Mouse (Mus musculus): ENCODE data around the gene Ccser2. TPM values are rescaled to one million over a fixed set of nuclear protein-coding genes. Genes with fewer than 3 reads are reported as not detected.

The Ccser2 gene
- polyA plus RNA-seq, 2 experiments: 19.2 to 44.3 TPM

GRCm38 (mm10) chr14:36915203-36915602 lies 53.4 kb downstream of the Ccser2 start:
- no peak overlapping the region for H3K4me3 ChIP-seq (replicated peaks; ENCODE audit: low read length)
- no peak overlapping the region for H3K27ac ChIP-seq (replicated peaks; ENCODE audit: low read depth, low read length)
- H3K4me2 ChIP-seq (replicated peaks; ENCODE audit: low read depth, low read length, severe bottlenecking): no peak overlapping the region
- no peak overlapping the region for H3K9ac ChIP-seq (ENCODE audit: low read depth, low read length, severe bottlenecking)
- no peak for ATAC-seq (ENCODE audit: low FRiP score, low read depth)
- H3K9me3 ChIP-seq (ENCODE audit: control insufficient read depth, low read length): no peaks in the 10 kb centered on the region
- H3K36me3 ChIP-seq (ENCODE audit: control insufficient read depth, insufficient read depth, low read length): peaks cover 7% of the 10 kb centered on the region
- no peaks in the 10 kb centered on the region for H3K27me3 ChIP-seq (ENCODE audit: control insufficient read depth, insufficient read depth, low read length)
- 96% methylated on average over 6 of the region's 6 CpGs for WGBS
- DNase-seq (ENCODE audit: low spot score): no peak
- peaks cover 12% of the 10 kb centered on the region for H3K4me1 ChIP-seq (ENCODE audit: control insufficient read depth, insufficient read depth, low read length)
- TF ChIP-seq POLR2A (IDR thresholded peaks at IDR 0.05; ENCODE audit: borderline replicate concordance, extremely low read depth, insufficient read depth, insufficient read length): no peak

DNA sequence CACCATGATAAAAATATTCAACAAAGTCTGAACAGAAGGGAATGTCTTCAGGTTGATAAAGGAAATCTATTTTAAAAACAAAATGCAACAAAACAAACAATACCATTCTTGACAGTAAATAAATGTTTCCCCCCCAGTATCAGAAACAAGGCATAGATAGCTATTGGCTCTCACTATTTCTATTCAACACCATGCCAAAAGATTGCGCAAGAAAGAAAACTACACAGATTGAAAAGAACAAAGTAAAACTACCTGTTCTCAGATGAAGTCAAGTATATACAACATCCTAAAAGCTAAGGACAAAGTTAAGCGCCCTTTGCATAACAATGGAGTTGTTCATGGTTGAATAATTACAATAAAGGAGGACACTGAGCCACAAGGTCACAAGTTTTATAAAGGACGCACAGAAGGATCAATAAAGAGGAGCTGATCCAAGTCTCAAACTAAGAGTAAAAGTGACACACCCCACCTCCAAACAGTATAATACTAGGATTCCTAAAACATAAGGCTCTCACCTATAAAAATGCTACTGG lies 54.0 kb downstream of the Ccser2 start:
- DNase-seq (ENCODE audit: low spot score) (no peak), ATAC-seq (ENCODE audit: low FRiP score, low read depth) (no peak)
- H3K36me3 ChIP-seq (ENCODE audit: control insufficient read depth, insufficient read depth, low read length): peaks cover 7% of the 10 kb centered on the region
- no peak overlapping the region for H3K9ac ChIP-seq (ENCODE audit: low read depth, low read length, severe bottlenecking)
- TF ChIP-seq POLR2A (IDR thresholded peaks at IDR 0.05; ENCODE audit: borderline replicate concordance, extremely low read depth, insufficient read depth, insufficient read length): no peak
- no peaks in the 10 kb centered on the region for H3K9me3 ChIP-seq (ENCODE audit: control insufficient read depth, low read length)
- H3K27me3 ChIP-seq (ENCODE audit: control insufficient read depth, insufficient read depth, low read length): no peaks in the 10 kb centered on the region
- no peak overlapping the region for H3K4me3 ChIP-seq (replicated peaks; ENCODE audit: low read length)
- WGBS: 95% methylated on average over 3 of the region's 3 CpGs
- peaks cover 7% of the 10 kb centered on the region for H3K4me1 ChIP-seq (ENCODE audit: control insufficient read depth, insufficient read depth, low read length)
- H3K4me2 ChIP-seq (replicated peaks; ENCODE audit: low read depth, low read length, severe bottlenecking): no peak overlapping the region
- H3K27ac ChIP-seq (replicated peaks; ENCODE audit: low read depth, low read length): no peak overlapping the region

DNA sequence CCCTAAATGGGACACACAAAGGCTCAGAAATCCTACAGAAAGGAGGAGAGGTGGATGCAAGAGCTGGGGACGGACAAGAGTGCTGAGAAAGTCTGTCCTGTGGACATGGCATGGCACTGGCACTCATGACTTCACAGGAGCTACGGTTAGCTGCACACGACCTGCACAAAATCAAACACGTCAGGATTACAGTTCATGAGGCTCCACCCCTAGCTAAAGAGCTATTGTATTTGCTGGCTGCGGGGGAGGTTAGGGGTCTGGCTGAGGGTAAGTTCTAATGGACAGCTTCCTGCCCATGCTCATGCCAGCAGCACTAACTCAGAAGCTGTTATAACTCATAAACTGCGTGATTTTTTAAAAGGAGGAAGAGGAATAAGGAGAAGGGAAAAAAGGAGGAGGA lies 56.8 kb downstream of the Ccser2 start:
- 46% methylated on average over 6 of the region's 6 CpGs for WGBS
- peaks cover 4% of the 10 kb centered on the region; the same call in 1 of the 2 replicates for H3K4me1 ChIP-seq (ENCODE audit: control insufficient read depth, insufficient read depth, low read length)
- H3K27me3 ChIP-seq (ENCODE audit: control insufficient read depth, insufficient read depth, low read length): no peaks in the 10 kb centered on the region
- H3K4me2 ChIP-seq (replicated peaks; ENCODE audit: low read depth, low read length, severe bottlenecking): no peak overlapping the region
- ATAC-seq (ENCODE audit: low FRiP score, low read depth) (no peak), DNase-seq (ENCODE audit: low spot score) (no peak)
- H3K9ac ChIP-seq (ENCODE audit: low read depth, low read length, severe bottlenecking): no peak overlapping the region
- TF ChIP-seq POLR2A (IDR thresholded peaks at IDR 0.05; ENCODE audit: borderline replicate concordance, extremely low read depth, insufficient read depth, insufficient read length): no peak
- no peak overlapping the region for H3K4me3 ChIP-seq (replicated peaks; ENCODE audit: low read length)
- no peak overlapping the region for H3K27ac ChIP-seq (replicated peaks; ENCODE audit: low read depth, low read length)
- H3K9me3 ChIP-seq (ENCODE audit: control insufficient read depth, low read length): no peaks in the 10 kb centered on the region
- H3K36me3 ChIP-seq (ENCODE audit: control insufficient read depth, insufficient read depth, low read length): peaks cover 6% of the 10 kb centered on the region

GRCm38 (mm10) chr14:36905809-36906522 lies 62.6 kb downstream of the Ccser2 start:
- Histone ChIP-seq H3K4me1 (ENCODE audit: control insufficient read depth, insufficient read depth, low read length) (no peaks in the 10 kb centered on the region), H3K4me2 (replicated peaks; ENCODE audit: low read depth, low read length, severe bottlenecking) (no peak overlapping the region), H3K9ac (ENCODE audit: low read depth, low read length, severe bottlenecking) (no peak overlapping the region), H3K9me3 (ENCODE audit: control insufficient read depth, low read length) (no peaks in the 10 kb centered on the region), H3K27me3 (ENCODE audit: control insufficient read depth, insufficient read depth, low read length) (no peaks in the 10 kb centered on the region), H3K4me3 (replicated peaks; ENCODE audit: low read length) (no peak overlapping the region), H3K36me3 (ENCODE audit: control insufficient read depth, insufficient read depth, low read length) (peaks cover 11% of the 10 kb centered on the region), H3K27ac (replicated peaks; ENCODE audit: low read depth, low read length) (no peak overlapping the region)
- 87% methylated on average over 9 of the region's 11 CpGs for WGBS
- ATAC-seq (ENCODE audit: low FRiP score, low read depth): no peak
- DNase-seq (ENCODE audit: low spot score): no peak
- no peak for TF ChIP-seq POLR2A (IDR thresholded peaks at IDR 0.05; ENCODE audit: borderline replicate concordance, extremely low read depth, insufficient read depth, insufficient read length)

GRCm38 (mm10) chr14:36904206-36904605 lies 64.4 kb downstream of the Ccser2 start:
- ATAC-seq (ENCODE audit: low FRiP score, low read depth): no peak
- no peaks in the 10 kb centered on the region for H3K9me3 ChIP-seq (ENCODE audit: control insufficient read depth, low read length)
- H3K36me3 ChIP-seq (ENCODE audit: control insufficient read depth, insufficient read depth, low read length): peaks cover 23% of the 10 kb centered on the region
- no peak overlapping the region for H3K4me2 ChIP-seq (replicated peaks; ENCODE audit: low read depth, low read length, severe bottlenecking)
- DNase-seq (ENCODE audit: low spot score): no peak
- H3K27ac ChIP-seq (replicated peaks; ENCODE audit: low read depth, low read length): no peak overlapping the region
- no peaks in the 10 kb centered on the region for H3K27me3 ChIP-seq (ENCODE audit: control insufficient read depth, insufficient read depth, low read length)
- TF ChIP-seq POLR2A (IDR thresholded peaks at IDR 0.05; ENCODE audit: borderline replicate concordance, extremely low read depth, insufficient read depth, insufficient read length): no peak
- no peaks in the 10 kb centered on the region for H3K4me1 ChIP-seq (ENCODE audit: control insufficient read depth, insufficient read depth, low read length)
- WGBS: 85% methylated on average over 1 of the region's 1 CpGs
- H3K4me3 ChIP-seq (replicated peaks; ENCODE audit: low read length): no peak overlapping the region
- H3K9ac ChIP-seq (ENCODE audit: low read depth, low read length, severe bottlenecking): no peak overlapping the region

All from limb, embryonic 14.5 days (tissue).